In genomic region chr11:5064282-5065055, GRCm38 (mm10) we compare ENCODE assay signal across 8 mouse cellular contexts. TPM values are rescaled to one million over a fixed set of nuclear protein-coding genes. Genes with fewer than 3 reads are reported as not detected.
DNase-seq lines count a peak whose midpoint lies in the region; ATAC-seq and TF ChIP-seq lines count a peak whose summit lies in the region.

No protein-coding gene starts in this region.

- peak overlapping the region; percentile 82 for H3K4me2 ChIP-seq in heart, embryonic 11.5 days
- peak overlapping the region; percentile 97 for H3K4me2 ChIP-seq in heart, embryonic 12.5 days
- H3K4me2 ChIP-seq in limb, embryonic 13.5 days (replicated peaks): peak overlapping the region; percentile 96
- H3K4me2 ChIP-seq in neural tube, embryonic 12.5 days (replicated peaks): peak overlapping the region; percentile 64

- H3K9ac ChIP-seq in heart, embryonic 11.5 days (ENCODE audit: low read depth, low read length): peak overlapping the region; percentile 79
- H3K9ac ChIP-seq in ES-E14 (ENCODE audit: insufficient read depth, low read depth, low read length, poor library complexity, severe bottlenecking): peak overlapping the region; percentile 87
- H3K9ac ChIP-seq in heart, embryonic 12.5 days: peak overlapping the region; percentile 88
- H3K9ac ChIP-seq in limb, embryonic 13.5 days: peak overlapping the region; percentile 79
- peak overlapping the region; percentile 61 for H3K9ac ChIP-seq in neural tube, embryonic 12.5 days

- DNase-seq in heart, postnatal 25 days (ENCODE audit: low spot score): no peak
- no peak for DNase-seq in ES-E14 (ENCODE audit: low read depth, low spot score)
- no peak for DNase-seq in spleen, adult 12 weeks (ENCODE audit: low spot score)
- no peak for DNase-seq in embryo, embryonic 10.5 days (ENCODE audit: low spot score)

- 11% methylated on average over 38 of the region's 38 CpGs for WGBS in heart, embryonic 11.5 days (ENCODE audit: insufficient replicate concordance)
- WGBS in heart, embryonic 12.5 days: 14% methylated on average over 38 of the region's 38 CpGs
- 12% methylated on average over 38 of the region's 38 CpGs for WGBS in limb, embryonic 13.5 days
- 14% methylated on average over 38 of the region's 38 CpGs for WGBS in neural tube, embryonic 12.5 days

- peaks cover 25% of the 10 kb centered on the region for H3K4me1 ChIP-seq in heart, embryonic 11.5 days (ENCODE audit: control insufficient read depth, insufficient read depth, low read length)
- peaks cover 2 to 29% of the 10 kb centered on the region in 2 experiments; a peak in 3 of 4 replicates for H3K4me1 ChIP-seq in ES-E14 (ENCODE audit: control insufficient read depth in 2 of 2, insufficient read depth in 2 of 2, low read length in 2 of 2, poor library complexity in 1 of 2)
- peaks cover 51% of the 10 kb centered on the region for H3K4me1 ChIP-seq in heart, embryonic 12.5 days (replicated peaks)
- H3K4me1 ChIP-seq in limb, embryonic 13.5 days: peaks cover 50% of the 10 kb centered on the region
- peaks cover 45% of the 10 kb centered on the region for H3K4me1 ChIP-seq in neural tube, embryonic 12.5 days

- peaks cover 11% of the 10 kb centered on the region for H3K36me3 ChIP-seq in heart, embryonic 11.5 days (ENCODE audit: control insufficient read depth, insufficient read depth, low read length)
- H3K36me3 ChIP-seq in ES-E14 (ENCODE audit: control insufficient read depth, insufficient read depth, low read length, poor library complexity, severe bottlenecking): peaks cover 30% of the 10 kb centered on the region
- H3K36me3 ChIP-seq in heart, embryonic 12.5 days: peaks cover 25% of the 10 kb centered on the region
- peaks cover 29% of the 10 kb centered on the region for H3K36me3 ChIP-seq in limb, embryonic 13.5 days
- H3K36me3 ChIP-seq in neural tube, embryonic 12.5 days: peaks cover 17% of the 10 kb centered on the region

- peak overlapping the region; percentile 67 for H3K4me3 ChIP-seq in heart, embryonic 11.5 days (ENCODE audit: low read depth, low read length)
- peak overlapping the region; percentile 80 to 82 for H3K4me3 ChIP-seq in ES-E14 (ENCODE audit: insufficient read depth in 1 of 2, low read depth in 1 of 2, low read length in 2 of 2, poor library complexity in 1 of 2, severe bottlenecking in 1 of 2)
- H3K4me3 ChIP-seq in heart, embryonic 12.5 days: peak overlapping the region; percentile 87
- peak overlapping the region; percentile 76 for H3K4me3 ChIP-seq in limb, embryonic 13.5 days
- peak overlapping the region; percentile 66 for H3K4me3 ChIP-seq in neural tube, embryonic 12.5 days

- no peak for ATAC-seq in heart, embryonic 11.5 days (replicated peaks; ENCODE audit: insufficient number of reproducible peaks, low FRiP score, low TSS enrichment)
- no peak for ATAC-seq in heart, embryonic 12.5 days (ENCODE audit: insufficient number of reproducible peaks, low FRiP score)
- ATAC-seq in limb, embryonic 13.5 days (ENCODE audit: low FRiP score, low read depth): no peak
- ATAC-seq in neural tube, embryonic 12.5 days (ENCODE audit: low FRiP score, low read depth): 0 out of 2 replicates have a peak, but pooled peaks have one; percentile 2

- in situ Hi-C loops in ES-E14 (cut with MboI; ENCODE audit: low sequenced_read_pairs in 2 of 2, unreplicated experiment in 2 of 2): no loop called here

- no peak overlapping the region for H3K27ac ChIP-seq in heart, embryonic 11.5 days (ENCODE audit: low read depth, low read length)
- H3K27ac ChIP-seq in ES-E14 (ENCODE audit: insufficient read depth, low read depth, low read length, poor library complexity, severe bottlenecking): no peak overlapping the region
- H3K27ac ChIP-seq in heart, embryonic 12.5 days (ENCODE audit: poor library complexity, severe bottlenecking): no peak overlapping the region
- H3K27ac ChIP-seq in limb, embryonic 13.5 days: no peak overlapping the region; the same call in 1 of the 2 replicates
- no peak overlapping the region for H3K27ac ChIP-seq in neural tube, embryonic 12.5 days

- intact Hi-C loops in heart, postnatal 25 days (cut with DNase I): loop anchor here (1.0 to 2.0 kb wide), 2 partner anchors 34 to 49 kb away; partner anchors contain the start of genes Ewsr1 and Rhbdd3

- peaks cover 49% of the 10 kb centered on the region for H3K27me3 ChIP-seq in heart, embryonic 11.5 days (ENCODE audit: control insufficient read depth, insufficient read depth, low read length)
- H3K27me3 ChIP-seq in heart, embryonic 12.5 days (replicated peaks): peaks cover 46% of the 10 kb centered on the region
- H3K27me3 ChIP-seq in limb, embryonic 13.5 days: peaks cover 53% of the 10 kb centered on the region
- peaks cover 54% of the 10 kb centered on the region for H3K27me3 ChIP-seq in neural tube, embryonic 12.5 days (replicated peaks)

- H3K9me3 ChIP-seq in heart, embryonic 11.5 days (replicated peaks; ENCODE audit: control insufficient read depth, low read length): no peaks in the 10 kb centered on the region
- H3K9me3 ChIP-seq in ES-E14 (ENCODE audit: control insufficient read depth, insufficient read depth, low read depth, low read length): no peaks in the 10 kb centered on the region
- no peaks in the 10 kb centered on the region for H3K9me3 ChIP-seq in heart, embryonic 12.5 days (replicated peaks)
- H3K9me3 ChIP-seq in limb, embryonic 13.5 days: no peaks in the 10 kb centered on the region
- H3K9me3 ChIP-seq in neural tube, embryonic 12.5 days: no peaks in the 10 kb centered on the region

TF ChIP-seq in ES-E14, 5 proteins besides CTCF, POLR2A, EP300 and RAD21:
- TF ChIP-seq HCFC1 (IDR thresholded peaks at IDR 0.05; ENCODE audit: borderline replicate concordance, insufficient read depth, low read length) (peak; percentile 35; the same call in 1 of the 2 replicates), CHD2 (IDR thresholded peaks at IDR 0.05; ENCODE audit: low read depth, low read length) (no peak)

RNA-seq across cellular contexts. Expression of gene Gas2l1, which starts 0.7 kb away (rescaled TPM):
- 23.2 and 26.3 TPM in 2 replicates for polyA plus RNA-seq in heart, embryonic 11.5 days (2014; fragmentation: Nextera tagmentation; extraction: Ambion mirVana)
- total RNA-seq in heart, postnatal 25 days (2021): 10 to 100 TPM; 19.0 to 21.2 TPM
- 32.7 and 40.9 TPM in 2 replicates for total RNA-seq in ES-E14 (2012; rRNA removed)
- 31.6 and 35.8 TPM in 2 replicates for polyA plus RNA-seq in heart, embryonic 12.5 days (2016; fragmentation: Nextera tagmentation; extraction: Ambion mirVana)
- 25.5 and 28.4 TPM in 2 replicates for polyA plus RNA-seq in limb, embryonic 13.5 days (2015; fragmentation: Nextera tagmentation; extraction: Ambion mirVana)
- polyA plus RNA-seq in neural tube, embryonic 12.5 days (2016; fragmentation: Nextera tagmentation; extraction: Ambion mirVana): 36.5 and 39.9 TPM in 2 replicates

RNA-seq across cellular contexts. Expression of gene Rasl10a, which starts 6.5 kb away (rescaled TPM):
- 0.92 and 1.1 TPM in 2 replicates for polyA plus RNA-seq in heart, embryonic 11.5 days (2014; fragmentation: Nextera tagmentation; extraction: Ambion mirVana)
- 1 to 10 TPM; 2.4 to 5.3 TPM for total RNA-seq in heart, postnatal 25 days (2021)
- 1.5 TPM in 2 replicates for total RNA-seq in ES-E14 (2012; rRNA removed)
- 0.70 and 1.0 TPM in 2 replicates for polyA plus RNA-seq in heart, embryonic 12.5 days (2016; fragmentation: Nextera tagmentation; extraction: Ambion mirVana)
- 4.2 and 5.2 TPM in 2 replicates for polyA plus RNA-seq in limb, embryonic 13.5 days (2015; fragmentation: Nextera tagmentation; extraction: Ambion mirVana)
- polyA plus RNA-seq in neural tube, embryonic 12.5 days (2016; fragmentation: Nextera tagmentation; extraction: Ambion mirVana): 0.75 and 0.92 TPM in 2 replicates

RNA-seq across cellular contexts. Expression of gene Rhbdd3, which starts 34.3 kb away (rescaled TPM):
- polyA plus RNA-seq in heart, embryonic 11.5 days (2014; fragmentation: Nextera tagmentation; extraction: Ambion mirVana): 23.5 and 25.7 TPM in 2 replicates
- 10 to 100 TPM; 21.4 to 21.6 TPM for total RNA-seq in heart, postnatal 25 days (2021)
- 33.9 and 40.5 TPM in 2 replicates for total RNA-seq in ES-E14 (2012; rRNA removed)
- polyA plus RNA-seq in heart, embryonic 12.5 days (2016; fragmentation: Nextera tagmentation; extraction: Ambion mirVana): 26.5 and 28.4 TPM in 2 replicates
- polyA plus RNA-seq in limb, embryonic 13.5 days (2015; fragmentation: Nextera tagmentation; extraction: Ambion mirVana): 25.1 and 25.9 TPM in 2 replicates
- 26.7 and 26.9 TPM in 2 replicates for polyA plus RNA-seq in neural tube, embryonic 12.5 days (2016; fragmentation: Nextera tagmentation; extraction: Ambion mirVana)

RNA-seq across cellular contexts. Expression of gene Ewsr1, which starts 34.6 kb away (rescaled TPM):
- polyA plus RNA-seq in heart, embryonic 11.5 days (2014; fragmentation: Nextera tagmentation; extraction: Ambion mirVana): 255 and 322 TPM in 2 replicates
- total RNA-seq in heart, postnatal 25 days (2021): 10 to 100 TPM; 95.7 to 96.0 TPM
- total RNA-seq in ES-E14 (2012; rRNA removed): 396 and 421 TPM in 2 replicates
- 475 and 499 TPM in 2 replicates for polyA plus RNA-seq in heart, embryonic 12.5 days (2016; fragmentation: Nextera tagmentation; extraction: Ambion mirVana)
- 920 and 938 TPM in 2 replicates for polyA plus RNA-seq in limb, embryonic 13.5 days (2015; fragmentation: Nextera tagmentation; extraction: Ambion mirVana)
- 819 and 832 TPM in 2 replicates for polyA plus RNA-seq in neural tube, embryonic 12.5 days (2016; fragmentation: Nextera tagmentation; extraction: Ambion mirVana)
